Mouse (Mus musculus): ENCODE measurements around the gene Maml2. TPM values are rescaled to one million over a fixed set of nuclear protein-coding genes. Genes with fewer than 3 reads are reported as not detected.

Gene Maml2
- polyA plus RNA-seq, 1 experiment from 2014 or later = 7.3 TPM

DNA sequence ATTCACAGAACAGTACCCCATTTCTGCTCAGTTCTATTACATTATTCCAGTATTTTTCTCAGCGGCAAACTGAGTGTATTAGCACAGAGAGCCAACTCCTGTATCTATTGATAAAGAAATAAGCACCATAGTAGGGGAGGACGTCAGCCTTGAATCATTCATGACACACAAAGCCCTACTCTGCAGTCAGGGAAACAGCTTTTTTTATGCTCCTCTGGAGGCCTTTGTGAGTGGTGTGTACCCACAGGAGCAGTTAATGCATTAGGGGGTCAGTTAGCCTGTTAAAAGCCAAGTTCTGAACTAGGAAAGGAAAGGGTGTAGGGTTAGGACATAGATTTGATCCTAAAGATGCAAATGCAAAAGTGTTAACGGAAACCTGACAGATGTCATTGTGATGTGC lies 328.7 kb downstream of the Maml2 start:
- Histone ChIP-seq H3K27ac (no peak overlapping the region), H3K9me3 (no peaks in the 10 kb centered on the region), H3K4me3 (no peak overlapping the region), H3K27me3 (ENCODE audit: insufficient read depth, poor library complexity, severe bottlenecking) (no peaks in the 10 kb centered on the region), H3K36me3 (peaks cover 4% of the 10 kb centered on the region), H3K4me1 (no peaks in the 10 kb centered on the region)
- WGBS = 83% methylated on average over 3 of the region's 3 CpGs
- no peak for DNase-seq (ENCODE audit: low spot score)

DNA sequence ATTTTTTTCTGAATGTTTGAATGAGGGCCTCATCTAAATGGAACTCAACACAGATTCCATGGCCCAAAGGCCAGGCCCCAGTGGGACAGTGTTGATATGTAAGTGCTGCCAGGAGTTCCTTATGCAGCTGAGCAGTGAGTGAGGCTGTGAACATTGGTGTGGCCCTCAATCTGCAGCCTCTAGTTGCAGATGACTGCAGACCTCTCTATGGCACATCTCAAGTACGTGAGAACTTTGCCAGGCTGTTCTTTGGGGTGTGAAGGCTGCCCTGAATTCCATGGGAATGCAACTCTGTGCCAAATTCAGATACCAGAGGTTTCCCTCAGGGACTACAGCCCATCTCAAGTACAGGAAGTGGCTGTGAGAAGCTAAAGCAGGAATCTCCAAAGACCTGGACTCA lies 335.6 kb downstream of the Maml2 start:
- no peak for DNase-seq (ENCODE audit: low spot score)
- 54% methylated on average over 1 of the region's 1 CpGs for WGBS
- H3K4me1 ChIP-seq = peaks cover 5% of the 10 kb centered on the region; the same call in 1 of the 2 replicates
- H3K9me3 ChIP-seq = no peaks in the 10 kb centered on the region
- no peak overlapping the region for H3K4me3 ChIP-seq
- no peaks in the 10 kb centered on the region for H3K27me3 ChIP-seq (ENCODE audit: insufficient read depth, poor library complexity, severe bottlenecking)
- no peaks in the 10 kb centered on the region for H3K36me3 ChIP-seq
- H3K27ac ChIP-seq = no peak overlapping the region

DNA sequence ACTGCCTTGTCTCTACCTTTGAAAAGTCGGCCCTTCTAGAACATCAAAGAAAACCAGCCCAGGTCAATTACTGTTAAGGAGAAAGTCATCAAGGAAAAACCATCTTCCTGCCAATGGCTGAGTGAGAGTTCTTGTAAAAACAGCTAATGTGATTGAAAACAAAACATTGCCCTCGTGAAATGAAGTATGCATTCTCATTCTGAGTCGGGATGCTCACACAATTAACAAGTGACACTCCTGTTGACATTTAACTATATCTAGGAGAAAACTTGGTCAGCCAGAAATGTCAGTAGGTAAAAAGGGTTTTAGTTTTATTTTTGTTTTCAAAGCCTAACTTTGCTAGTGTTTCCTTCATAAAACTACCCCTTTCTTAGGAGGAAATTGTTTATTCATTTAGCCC lies 341.9 kb downstream of the Maml2 start:
- no peaks in the 10 kb centered on the region for H3K27me3 ChIP-seq (ENCODE audit: insufficient read depth, poor library complexity, severe bottlenecking)
- no peaks in the 10 kb centered on the region; the same call in 1 of the 2 replicates for H3K4me1 ChIP-seq
- no peak overlapping the region for H3K27ac ChIP-seq
- DNase-seq (ENCODE audit: low spot score) = no peak
- H3K36me3 ChIP-seq = no peaks in the 10 kb centered on the region
- WGBS = 65% methylated on average over 3 of the region's 3 CpGs
- H3K9me3 ChIP-seq = no peaks in the 10 kb centered on the region
- H3K4me3 ChIP-seq = no peak overlapping the region

DNA sequence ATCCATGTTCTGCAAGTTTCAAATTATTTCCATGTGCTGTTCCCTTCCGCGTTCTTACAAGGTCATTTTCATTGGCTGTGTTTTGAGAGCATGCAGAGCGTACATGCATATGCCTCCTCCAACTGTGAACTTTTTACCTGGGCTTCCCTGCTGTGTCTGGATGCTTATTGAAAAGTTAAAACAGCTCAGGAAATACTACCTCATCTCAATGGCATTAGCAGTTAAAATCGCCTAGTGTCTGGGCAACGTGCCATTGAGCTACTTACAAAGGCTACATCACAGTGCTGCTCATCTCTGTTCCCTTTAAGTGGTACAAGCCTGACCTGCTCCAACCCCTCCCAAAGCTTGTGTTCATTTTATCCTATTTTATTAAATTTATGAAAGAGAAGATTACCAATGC lies 347.4 kb downstream of the Maml2 start:
- Histone ChIP-seq H3K27me3 (ENCODE audit: insufficient read depth, poor library complexity, severe bottlenecking) (no peaks in the 10 kb centered on the region), H3K9me3 (no peaks in the 10 kb centered on the region), H3K27ac (no peak overlapping the region), H3K4me3 (no peak overlapping the region), H3K36me3 (no peaks in the 10 kb centered on the region), H3K4me1 (peaks cover 6% of the 10 kb centered on the region; the same call in 1 of the 2 replicates)
- DNase-seq (ENCODE audit: low spot score) = no peak
- WGBS = 70% methylated on average over 5 of the region's 5 CpGs

DNA sequence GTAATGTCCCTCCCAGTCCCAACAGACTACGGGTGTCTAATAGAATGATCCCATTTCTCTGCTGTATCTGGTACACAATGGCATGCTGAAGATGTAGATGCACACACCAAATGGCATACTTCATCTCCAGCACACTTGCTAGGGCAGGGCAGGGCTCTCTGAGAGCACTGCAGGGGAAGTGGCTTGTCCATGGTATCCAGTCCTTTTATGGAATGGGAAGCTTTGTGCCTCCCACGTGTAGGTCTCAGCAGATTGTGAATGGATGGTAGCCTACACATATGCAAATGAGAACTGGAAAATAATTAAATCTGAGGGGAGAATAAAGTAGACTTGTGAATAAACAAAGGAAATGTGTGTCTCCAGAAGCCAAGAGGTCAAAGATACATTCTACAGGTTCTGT lies 353.3 kb downstream of the Maml2 start:
- no peaks in the 10 kb centered on the region for H3K9me3 ChIP-seq
- 84% methylated on average over 2 of the region's 2 CpGs for WGBS

DNA sequence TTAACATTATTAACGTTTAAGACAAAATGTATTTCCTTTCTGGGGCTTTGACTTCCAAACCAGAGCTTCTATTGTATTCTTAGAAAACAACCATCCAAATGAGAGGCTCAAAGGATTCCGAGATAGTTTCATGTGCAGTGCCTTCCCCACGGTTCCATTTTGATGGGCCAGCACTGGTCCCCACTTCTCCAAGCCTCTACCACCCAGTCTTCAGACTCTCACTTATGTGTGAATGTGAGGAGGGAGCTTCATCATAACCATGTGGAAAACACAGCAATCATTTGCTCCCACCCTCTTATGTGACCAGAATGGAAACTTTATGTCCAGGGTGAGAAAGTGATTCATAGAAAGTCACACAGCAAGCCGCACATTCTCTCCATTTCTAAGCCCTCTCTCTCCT lies 354.1 kb downstream of the Maml2 start:
- Histone ChIP-seq H3K27me3 (ENCODE audit: insufficient read depth, poor library complexity, severe bottlenecking) (no peaks in the 10 kb centered on the region), H3K27ac (no peak overlapping the region), H3K4me3 (no peak overlapping the region), H3K4me1 (peaks cover 6% of the 10 kb centered on the region; the same call in 1 of the 2 replicates), H3K36me3 (no peaks in the 10 kb centered on the region), H3K9me3 (no peaks in the 10 kb centered on the region)
- 77% methylated on average over 4 of the region's 4 CpGs for whole genome bisulfite sequencing
- no peak for DNase-seq (ENCODE audit: low spot score)

More for the DNA sequence above, 353.3 kb downstream of the Maml2 start:
- H3K4me1 ChIP-seq = peaks cover 6% of the 10 kb centered on the region; the same call in 1 of the 2 replicates
- no peak for DNase-seq (ENCODE audit: low spot score)
- H3K27me3 ChIP-seq (ENCODE audit: insufficient read depth, poor library complexity, severe bottlenecking) = no peaks in the 10 kb centered on the region
- no peak overlapping the region for H3K27ac ChIP-seq
- no peaks in the 10 kb centered on the region for H3K36me3 ChIP-seq
- H3K4me3 ChIP-seq = no peak overlapping the region

DNA sequence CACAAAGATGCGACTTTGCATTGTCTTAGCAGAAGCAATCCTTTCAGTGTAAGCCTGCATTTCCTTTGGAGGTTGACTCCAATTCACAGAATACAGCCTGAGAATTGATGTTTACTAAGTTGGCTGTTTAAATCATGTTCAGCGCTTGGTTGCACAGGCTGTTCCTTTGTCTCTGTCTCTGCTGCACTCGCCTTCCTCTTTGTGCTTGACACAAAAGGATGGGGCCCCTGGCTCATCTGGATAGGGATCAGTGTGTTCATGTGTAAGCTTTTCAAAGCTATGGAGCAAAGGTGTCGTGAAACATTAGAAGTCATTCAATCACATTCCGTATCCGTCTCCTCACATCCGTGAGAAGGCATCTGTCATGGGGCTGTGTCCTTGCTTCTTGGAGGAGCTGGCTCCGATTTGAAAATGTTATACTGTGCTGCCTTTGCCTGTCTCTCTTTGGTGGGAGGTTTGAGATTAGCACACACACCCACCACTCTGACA lies 354.7 kb downstream of the Maml2 start:
- no peaks in the 10 kb centered on the region for H3K36me3 ChIP-seq
- H3K27ac ChIP-seq = 0 out of 2 replicates have a peak overlapping the region, but pooled peaks have one; percentile 17
- no peaks in the 10 kb centered on the region for H3K27me3 ChIP-seq (ENCODE audit: insufficient read depth, poor library complexity, severe bottlenecking)
- no peaks in the 10 kb centered on the region for H3K9me3 ChIP-seq
- no peak overlapping the region for H3K4me3 ChIP-seq
- H3K4me1 ChIP-seq = peaks cover 6% of the 10 kb centered on the region; the same call in 1 of the 2 replicates
- no peak for DNase-seq (ENCODE audit: low spot score)
- WGBS = 71% methylated on average over 8 of the region's 8 CpGs

DNA sequence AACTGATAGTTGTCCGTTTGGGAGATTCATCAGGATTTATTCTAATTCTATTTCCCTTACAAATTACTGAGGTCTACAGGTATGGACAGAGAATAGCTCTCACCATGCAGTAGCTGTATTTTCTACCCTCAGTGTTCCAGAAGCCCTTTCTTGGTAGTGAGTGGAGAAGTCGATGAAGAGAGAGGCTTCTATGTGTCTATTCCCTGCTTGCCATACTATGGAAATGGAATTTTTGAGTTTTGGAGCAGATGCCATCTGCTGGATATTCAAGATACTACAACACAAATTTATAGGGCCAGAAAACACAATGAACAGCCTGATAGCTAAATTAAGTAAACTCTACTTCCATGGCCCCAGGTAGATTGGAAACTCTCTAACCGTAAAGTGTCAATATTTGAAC lies 355.2 kb downstream of the Maml2 start:
- Histone ChIP-seq H3K4me1 (peaks cover 6% of the 10 kb centered on the region; the same call in 1 of the 2 replicates), H3K9me3 (no peaks in the 10 kb centered on the region), H3K4me3 (no peak overlapping the region), H3K27me3 (ENCODE audit: insufficient read depth, poor library complexity, severe bottlenecking) (no peaks in the 10 kb centered on the region), H3K27ac (no peak overlapping the region), H3K36me3 (no peaks in the 10 kb centered on the region)
- 42% methylated on average over 3 of the region's 3 CpGs for WGBS
- DNase-seq (ENCODE audit: low spot score) = no peak

DNA sequence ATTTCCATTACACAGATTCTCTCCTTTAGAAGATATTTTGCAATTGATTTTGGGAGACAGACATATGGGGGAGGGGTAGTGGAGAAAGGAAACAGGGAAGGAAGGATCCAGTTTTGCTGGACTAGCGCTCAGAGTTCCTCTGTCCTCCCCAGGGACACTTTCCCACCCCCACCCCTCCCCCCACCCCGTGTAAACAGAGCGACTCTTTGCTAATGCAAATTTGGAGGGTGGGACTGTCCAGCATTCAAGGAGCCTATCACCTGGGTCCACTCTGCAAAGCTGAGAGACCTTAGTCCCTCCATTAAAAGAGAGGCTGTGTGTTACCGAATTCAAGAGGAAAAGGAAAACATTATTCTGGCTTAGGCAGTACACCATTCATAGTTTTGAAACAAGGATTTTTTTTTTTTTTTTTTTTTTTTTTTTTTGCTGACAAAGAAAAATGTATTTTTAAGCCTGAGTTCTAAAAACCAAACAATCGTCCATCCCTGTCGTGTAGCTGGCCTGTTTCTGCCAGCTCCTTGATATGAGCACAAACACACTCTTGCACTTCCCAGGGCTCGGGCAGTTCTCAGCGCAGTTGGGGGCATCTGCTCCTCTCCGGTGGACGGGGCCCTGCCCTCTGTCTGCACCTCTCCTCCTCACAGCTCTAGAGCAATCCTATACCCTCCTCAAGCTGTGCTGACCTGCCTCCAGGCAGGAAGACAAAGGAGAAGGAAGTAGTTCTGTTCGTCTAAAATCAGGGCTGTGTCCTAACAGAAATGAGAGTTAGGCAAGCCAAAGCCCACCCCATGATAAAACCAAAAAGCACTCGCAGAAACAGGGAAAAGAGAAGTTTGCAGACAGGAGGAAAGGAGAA lies 364.2 kb downstream of the Maml2 start:
- Histone ChIP-seq H3K9me3 (no peaks in the 10 kb centered on the region), H3K36me3 (no peaks in the 10 kb centered on the region), H3K4me3 (peak overlapping the region; percentile 47), H3K27ac (peak overlapping the region; percentile 80), H3K4me1 (peaks cover 47% of the 10 kb centered on the region), H3K27me3 (ENCODE audit: insufficient read depth, poor library complexity, severe bottlenecking) (no peaks in the 10 kb centered on the region)
- no peak for DNase-seq (ENCODE audit: low spot score)
- WGBS = under 1% methylated on average over 12 of the region's 12 CpGs

DNA sequence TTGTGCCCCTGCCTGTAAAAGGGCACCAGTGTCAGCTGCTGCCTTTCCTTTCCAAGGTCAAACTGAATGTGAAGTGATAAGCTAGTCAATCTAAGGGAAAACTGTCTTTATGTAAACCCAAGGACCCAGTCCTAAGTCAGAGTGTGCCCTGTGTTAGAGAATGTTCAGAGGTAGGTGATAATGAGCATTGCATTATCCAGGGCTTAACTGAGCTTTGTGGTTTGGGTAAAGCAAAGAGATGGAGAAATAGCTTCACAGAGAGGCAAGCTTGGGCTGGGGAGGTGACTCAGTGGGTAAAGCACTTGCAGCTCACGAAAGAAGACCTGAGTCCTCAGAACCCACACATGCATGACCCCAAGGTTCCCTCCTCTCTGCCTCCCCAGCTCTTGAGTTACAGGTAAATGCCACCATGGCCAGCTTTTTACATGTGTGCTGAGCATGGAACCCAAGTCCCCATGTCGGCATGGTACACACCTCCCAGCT lies 367.8 kb downstream of the Maml2 start:
- H3K9me3 ChIP-seq = no peaks in the 10 kb centered on the region
- H3K27me3 ChIP-seq (ENCODE audit: insufficient read depth, poor library complexity, severe bottlenecking) = no peaks in the 10 kb centered on the region
- DNase-seq (ENCODE audit: low spot score) = no peak
- H3K4me1 ChIP-seq = peaks cover 59% of the 10 kb centered on the region
- no peaks in the 10 kb centered on the region for H3K36me3 ChIP-seq
- H3K4me3 ChIP-seq = no peak overlapping the region
- 60% methylated on average over 2 of the region's 2 CpGs for WGBS
- peak overlapping the region; percentile 3; the same call in 1 of the 2 replicates for H3K27ac ChIP-seq

DNA sequence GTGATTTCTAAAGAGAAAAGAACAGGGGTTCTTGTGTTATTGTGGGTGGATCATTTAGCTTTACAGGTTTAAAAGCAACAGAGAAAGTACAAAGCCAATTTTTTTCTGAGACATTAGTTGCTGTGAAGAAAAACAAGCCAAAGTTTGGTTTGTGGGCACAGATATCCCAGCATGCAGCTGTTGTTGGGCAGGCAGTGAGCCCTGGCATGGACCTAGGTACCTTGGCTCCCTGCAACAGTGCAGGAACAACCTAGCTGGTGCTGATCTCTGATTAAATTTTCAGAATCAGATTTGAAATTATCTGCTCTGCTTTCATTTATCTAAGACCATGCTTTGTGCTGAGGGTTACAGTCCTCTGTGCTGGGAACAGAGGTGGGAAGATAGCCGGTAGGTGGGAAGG lies 370.2 kb downstream of the Maml2 start:
- peaks cover 39% of the 10 kb centered on the region for H3K4me1 ChIP-seq
- DNase-seq (ENCODE audit: low spot score) = no peak
- H3K9me3 ChIP-seq = no peaks in the 10 kb centered on the region
- H3K27ac ChIP-seq = no peak overlapping the region
- no peak overlapping the region for H3K4me3 ChIP-seq
- no peaks in the 10 kb centered on the region for H3K27me3 ChIP-seq (ENCODE audit: insufficient read depth, poor library complexity, severe bottlenecking)
- H3K36me3 ChIP-seq = no peaks in the 10 kb centered on the region
- WGBS = 90% methylated on average over 1 of the region's 1 CpGs

DNA sequence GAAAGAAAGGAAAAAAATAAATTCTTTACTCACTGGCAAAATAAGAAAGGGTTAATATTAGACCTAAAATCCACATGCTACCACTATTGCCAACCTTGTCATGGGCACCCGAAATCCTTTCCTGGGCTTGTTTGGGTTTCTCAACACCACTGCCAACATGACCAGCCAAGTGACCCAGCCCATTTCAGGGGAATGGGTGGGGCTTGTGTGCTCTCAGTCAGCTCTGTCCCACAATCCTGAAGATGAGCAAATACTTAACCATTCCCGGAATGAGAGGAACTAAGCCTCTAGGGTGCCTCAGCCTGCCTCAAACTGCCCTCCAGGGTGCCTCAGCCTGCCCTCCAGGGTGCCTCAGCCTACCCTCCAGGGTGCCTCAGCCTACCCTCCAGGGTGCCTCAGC lies 371.0 kb downstream of the Maml2 start:
- Histone ChIP-seq H3K27ac (no peak overlapping the region), H3K27me3 (ENCODE audit: insufficient read depth, poor library complexity, severe bottlenecking) (no peaks in the 10 kb centered on the region), H3K4me1 (peaks cover 36% of the 10 kb centered on the region), H3K9me3 (no peaks in the 10 kb centered on the region), H3K4me3 (no peak overlapping the region), H3K36me3 (no peaks in the 10 kb centered on the region)
- DNase-seq (ENCODE audit: low spot score) = no peak
- 73% methylated on average over 2 of the region's 2 CpGs for WGBS

DNA sequence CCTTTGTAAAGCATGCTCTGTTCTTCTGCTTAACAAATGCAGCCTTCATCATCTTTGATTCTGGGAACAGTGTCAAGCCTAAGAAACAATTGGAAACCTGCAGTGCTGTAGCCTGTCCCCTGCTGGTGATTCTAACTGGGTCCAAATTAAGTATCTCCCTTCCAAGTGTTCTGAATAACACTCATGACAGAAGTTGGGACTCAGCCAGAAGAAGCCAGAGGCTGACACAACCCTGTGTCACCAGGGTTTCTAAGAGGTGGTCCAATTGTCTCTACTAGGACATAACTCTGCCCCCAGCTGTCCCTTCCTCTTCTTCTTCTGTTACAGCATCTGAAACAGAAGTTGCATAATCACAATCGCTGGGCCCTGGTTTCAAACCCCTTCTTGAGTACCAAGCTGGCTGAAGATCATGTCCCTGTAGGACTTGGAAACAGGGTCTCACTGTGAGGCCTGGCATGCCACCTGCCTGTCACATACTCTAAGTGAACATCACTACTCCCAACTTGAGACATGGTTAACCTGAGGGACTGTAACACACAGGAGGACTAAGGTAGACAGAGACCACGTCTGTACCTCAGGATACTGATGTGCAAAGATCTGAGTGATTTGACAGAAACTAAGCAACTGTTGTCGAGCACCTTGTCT lies 373.5 kb downstream of the Maml2 start:
- DNase-seq (ENCODE audit: low spot score) = no peak
- no peak overlapping the region for H3K4me3 ChIP-seq
- H3K36me3 ChIP-seq = no peaks in the 10 kb centered on the region
- H3K27me3 ChIP-seq (ENCODE audit: insufficient read depth, poor library complexity, severe bottlenecking) = no peaks in the 10 kb centered on the region
- 84% methylated on average over 3 of the region's 3 CpGs for WGBS
- H3K27ac ChIP-seq = no peak overlapping the region
- H3K9me3 ChIP-seq = no peaks in the 10 kb centered on the region
- peaks cover 12% of the 10 kb centered on the region; the same call in 1 of the 2 replicates for H3K4me1 ChIP-seq

All from heart, embryonic 10.5 days (tissue).